Mouse (Mus musculus) midbrain, embryonic 12.5 days (tissue): ENCODE measurements around the gene Racgap1. TPM values are rescaled to one million over a fixed set of nuclear protein-coding genes. Genes with fewer than 3 reads are reported as not detected.
A peak's percentile ranks its signal among the peaks of the same experiment; 100 is the strongest.

Experiments
- ATAC-seq: fragments of 200-750 bp; cut with Nextera tagmentation; 2 replicates; pipeline ENCODE4 v1.8.0; 2017; ENCODE audit warnings: low read depth, moderate TSS enrichment, moderate library complexity; ENCODE audit not compliant: low FRiP score
- H3K27ac ChIP-seq: fragments of 300-500 bp; sonication (generic); replicated peaks from 2 replicates; pipeline ENCODE4 v1.5.1; 2016; ENCODE audit warnings: mild to moderate bottlenecking
- H3K27me3 ChIP-seq: fragments of 300-500 bp; sonication (generic); 2 replicates; pipeline ENCODE4 v1.6.1; 2016; ENCODE audit warnings: mild to moderate bottlenecking
- H3K36me3 ChIP-seq: fragments of 300-500 bp; sonication (generic); 2 replicates; pipeline ENCODE4 v1.6.1; 2016
- H3K4me1 ChIP-seq: fragments of 300-500 bp; sonication (generic); 2 replicates; pipeline ENCODE4 v1.6.1; 2016
- H3K4me2 ChIP-seq: fragments of 300-500 bp; sonication (generic); replicated peaks from 2 replicates; pipeline ENCODE4 v1.6.1; 2016; ENCODE audit warnings: mild to moderate bottlenecking, moderate library complexity
- H3K4me3 ChIP-seq: fragments of 300-500 bp; sonication (generic); 2 replicates; pipeline ENCODE4 v1.5.1; 2016; ENCODE audit warnings: mild to moderate bottlenecking
- H3K9ac ChIP-seq: fragments of 300-500 bp; sonication (generic); replicated peaks from 2 replicates; pipeline ENCODE4 v1.6.1; 2016; ENCODE audit warnings: mild to moderate bottlenecking, moderate library complexity
- H3K9me3 ChIP-seq: fragments of 300-500 bp; sonication (generic); 2 replicates; pipeline ENCODE4 v1.6.1; 2016; ENCODE audit warnings: mild to moderate bottlenecking
- WGBS: fragments of 180-500 bp; shearing (Covaris S2); methylation state at CpG from one replicate; pipeline ENCODE4 v1.1.7; 2016; 5-methylcytosine and 5-hydroxymethylcytosine counted together
- polyA plus RNA-seq: library from polyadenylated mRNA; unstranded; fragments of >200 nt; fragmentation: Nextera tagmentation; extraction: Ambion mirVana; gene quantifications from 2 replicates; pipeline ENCODE4 v1.2.1, GENCODE M21; 2016

Racgap1 gene
- polyA plus RNA-seq, 1 experiment from 2014 or later = 223 TPM

- peak overlapping the region; percentile 56 for H3K27ac ChIP-seq
- no peak overlapping the region for H3K9ac ChIP-seq
Measured at GRCm38 (mm10) chr15:99643832-99644231, 7.6 kb downstream of the Racgap1 start.

GRCm38 (mm10) chr15:99642622-99643021, 8.8 kb downstream of the Racgap1 start:
- Histone ChIP-seq H3K27ac (peak overlapping the region; percentile 46; the same call in 1 of the 2 replicates), H3K36me3 (peaks cover 24% of the 10 kb centered on the region), H3K4me1 (peaks cover 36% of the 10 kb centered on the region), H3K9me3 (no peaks in the 10 kb centered on the region), H3K4me3 (no peak overlapping the region), H3K4me2 (no peak overlapping the region), H3K27me3 (no peaks in the 10 kb centered on the region), H3K9ac (no peak overlapping the region)
- no peak for ATAC-seq
- WGBS = 72% methylated on average over 6 of the region's 6 CpGs

More at GRCm38 (mm10) chr15:99643832-99644231, 7.6 kb downstream of the Racgap1 start:
- ATAC-seq = no peak
- WGBS = 71% methylated on average over 10 of the region's 10 CpGs
- no peak overlapping the region for H3K4me2 ChIP-seq
- no peaks in the 10 kb centered on the region for H3K27me3 ChIP-seq
- no peaks in the 10 kb centered on the region for H3K9me3 ChIP-seq
- H3K4me3 ChIP-seq = no peak overlapping the region
- H3K4me1 ChIP-seq = peaks cover 47% of the 10 kb centered on the region
- peaks cover 17% of the 10 kb centered on the region for H3K36me3 ChIP-seq

DNA sequence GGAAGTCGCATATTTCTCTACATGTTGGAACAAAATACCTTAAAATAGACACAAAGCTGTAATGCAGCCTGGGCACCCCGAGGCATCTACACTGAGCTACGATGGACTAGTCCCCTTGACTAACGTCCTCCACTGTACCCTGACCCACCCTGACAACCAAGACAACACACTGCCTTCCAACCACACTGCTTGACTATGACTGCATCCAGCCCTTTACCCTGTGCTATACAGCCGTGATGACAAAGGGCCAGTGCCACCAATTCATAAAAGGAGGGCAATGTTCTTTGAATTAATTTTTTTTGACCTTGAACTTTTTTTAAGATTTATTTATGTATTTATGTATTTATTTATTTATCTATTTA, 13.4 kb downstream of the Racgap1 start:
- WGBS = 77% methylated on average over 5 of the region's 5 CpGs
- H3K36me3 ChIP-seq = peaks cover 65% of the 10 kb centered on the region

DNA sequence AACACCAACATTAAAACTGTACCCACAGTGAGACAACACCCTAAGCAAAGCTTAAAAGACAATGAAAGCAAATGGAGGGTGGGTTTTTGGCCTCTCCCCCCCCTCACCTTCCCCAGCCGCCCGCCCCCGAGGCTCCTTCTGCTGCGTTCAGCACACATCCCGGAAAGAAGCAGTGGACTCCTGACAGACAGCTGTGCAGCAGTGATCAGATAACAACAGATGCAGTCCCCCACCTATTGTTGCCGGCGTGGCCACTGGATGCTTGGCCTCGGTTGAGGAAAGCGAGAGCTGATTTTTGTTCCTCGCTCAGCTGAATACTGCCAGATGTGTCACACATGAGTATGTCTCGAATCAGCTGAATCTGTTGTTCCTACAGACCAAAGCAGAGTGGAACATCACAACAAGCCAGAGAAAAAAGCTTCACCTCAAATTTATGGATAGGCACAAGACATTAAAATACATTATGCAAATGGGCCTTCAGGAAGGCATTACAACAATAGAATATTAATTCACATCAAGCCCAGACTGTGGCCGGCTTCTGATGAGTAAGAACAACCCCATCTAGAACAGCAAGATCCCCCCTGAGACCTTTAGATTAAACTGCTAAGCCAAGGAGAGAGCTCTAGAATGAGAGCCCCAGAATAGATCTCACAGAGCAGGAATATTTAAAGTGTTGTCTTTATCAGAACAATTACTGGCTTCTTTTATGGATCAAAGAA, 13.9 kb downstream of the Racgap1 start:
- peak overlapping the region; percentile 84 for H3K27ac ChIP-seq
- H3K9ac ChIP-seq = no peak overlapping the region
- no peak overlapping the region for H3K4me3 ChIP-seq
- peaks cover 71% of the 10 kb centered on the region for H3K36me3 ChIP-seq
- peak overlapping the region; percentile 9; the same call in 1 of the 2 replicates for H3K4me2 ChIP-seq
- H3K27me3 ChIP-seq = no peaks in the 10 kb centered on the region
- peaks cover 4% of the 10 kb centered on the region; the same call in 1 of the 2 replicates for H3K4me1 ChIP-seq
- ATAC-seq = no peak
- no peaks in the 10 kb centered on the region for H3K9me3 ChIP-seq
- WGBS = 55% methylated on average over 12 of the region's 12 CpGs

More for the DNA sequence above, 13.4 kb downstream of the Racgap1 start:
- no peaks in the 10 kb centered on the region for H3K9me3 ChIP-seq
- H3K27ac ChIP-seq = peak overlapping the region; percentile 84
- H3K4me1 ChIP-seq = peaks cover 6% of the 10 kb centered on the region; the same call in 1 of the 2 replicates
- no peak overlapping the region for H3K9ac ChIP-seq
- no peak overlapping the region for H3K4me2 ChIP-seq
- ATAC-seq = peak; percentile 47; the same call in 1 of the 2 replicates
- H3K27me3 ChIP-seq = no peaks in the 10 kb centered on the region
- no peak overlapping the region for H3K4me3 ChIP-seq

DNA sequence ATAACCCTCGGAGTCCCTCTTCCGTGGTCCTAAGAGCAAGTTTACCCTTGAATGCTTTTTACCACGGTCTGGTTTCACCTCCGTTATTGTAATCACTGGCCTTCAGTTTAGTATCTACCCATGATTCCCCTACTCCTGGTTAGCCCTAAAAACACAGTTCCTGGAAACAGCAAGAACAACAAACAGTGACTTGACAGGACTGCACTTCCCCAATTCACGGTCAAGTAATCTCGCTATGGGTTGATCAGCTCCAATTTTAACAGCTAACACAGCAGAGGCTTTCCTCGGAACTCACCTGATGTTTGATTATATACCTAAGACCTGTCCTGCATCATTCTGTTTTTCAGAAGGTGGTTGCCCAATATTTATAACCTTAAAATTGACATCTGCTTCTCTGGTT, 16.8 kb downstream of the Racgap1 start:
- H3K36me3 ChIP-seq = peaks cover 90% of the 10 kb centered on the region
- WGBS = 94% methylated on average over 7 of the region's 7 CpGs
- no peak overlapping the region for H3K4me3 ChIP-seq

GRCm38 (mm10) chr15:99631618-99632017, 19.8 kb downstream of the Racgap1 start:
- Histone ChIP-seq H3K36me3 (peaks cover 92% of the 10 kb centered on the region), H3K4me2 (no peak overlapping the region), H3K4me3 (no peak overlapping the region), H3K27me3 (no peaks in the 10 kb centered on the region), H3K9me3 (peaks cover 4% of the 10 kb centered on the region; the same call in 1 of the 2 replicates), H3K4me1 (no peaks in the 10 kb centered on the region), H3K9ac (no peak overlapping the region), H3K27ac (no peak overlapping the region)
- ATAC-seq = no peak

More for the DNA sequence above, 16.8 kb downstream of the Racgap1 start:
- Histone ChIP-seq H3K9ac (no peak overlapping the region), H3K27ac (no peak overlapping the region), H3K4me2 (no peak overlapping the region), H3K9me3 (peaks cover 4% of the 10 kb centered on the region; the same call in 1 of the 2 replicates), H3K4me1 (0 out of 2 replicates have a peak, but pooled peaks cover 3% of the 10 kb centered on the region), H3K27me3 (no peaks in the 10 kb centered on the region)
- no peak for ATAC-seq

GRCm38 (mm10) chr15:99622063-99622462, 29.4 kb downstream of the Racgap1 start:
- WGBS = 94% methylated on average over 11 of the region's 11 CpGs
- Histone ChIP-seq H3K9me3 (no peaks in the 10 kb centered on the region), H3K4me3 (no peak overlapping the region), H3K27me3 (peaks cover under 1% of the 10 kb centered on the region; the same call in 1 of the 2 replicates), H3K4me2 (no peak overlapping the region), H3K9ac (no peak overlapping the region), H3K27ac (no peak overlapping the region), H3K36me3 (peaks cover 75% of the 10 kb centered on the region), H3K4me1 (no peaks in the 10 kb centered on the region)
- ATAC-seq = no peak

DNA sequence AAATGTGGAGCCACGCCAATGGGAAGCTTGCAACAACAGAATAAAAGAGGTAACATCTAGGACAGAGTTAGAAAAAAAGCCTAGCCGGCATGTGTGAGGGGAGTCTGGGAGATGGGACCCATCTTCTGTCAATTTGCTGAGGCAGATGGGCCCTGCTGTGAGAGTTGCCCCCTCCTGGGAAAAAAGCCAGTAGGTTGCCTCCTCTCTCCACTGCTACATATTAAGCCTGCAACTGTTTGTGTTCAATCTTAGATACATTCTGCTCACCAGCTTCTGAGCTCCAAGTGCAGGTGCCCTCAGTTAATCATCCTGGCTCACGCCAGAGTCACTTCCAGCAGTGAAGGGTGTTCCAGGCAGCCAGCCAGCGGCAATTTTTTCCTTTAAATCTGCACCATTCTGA, 31.6 kb downstream of the Racgap1 start:
- peaks cover 8% of the 10 kb centered on the region for H3K4me1 ChIP-seq
- H3K9ac ChIP-seq = no peak overlapping the region
- H3K9me3 ChIP-seq = no peaks in the 10 kb centered on the region
- H3K4me2 ChIP-seq = no peak overlapping the region
- WGBS = 85% methylated on average over 4 of the region's 4 CpGs
- peaks cover 53% of the 10 kb centered on the region for H3K36me3 ChIP-seq
- peaks cover 3% of the 10 kb centered on the region; the same call in 1 of the 2 replicates for H3K27me3 ChIP-seq
- 0 out of 2 replicates have a peak overlapping the region, but pooled peaks have one; percentile 30 for H3K27ac ChIP-seq
- no peak for ATAC-seq
- H3K4me3 ChIP-seq = no peak overlapping the region

GRCm38 (mm10) chr15:99618595-99618994, 32.9 kb downstream of the Racgap1 start:
- 92% methylated on average over 3 of the region's 3 CpGs for WGBS
- Histone ChIP-seq H3K9me3 (no peaks in the 10 kb centered on the region), H3K4me1 (peaks cover 14% of the 10 kb centered on the region), H3K27me3 (peaks cover 13% of the 10 kb centered on the region), H3K4me2 (no peak overlapping the region), H3K9ac (no peak overlapping the region), H3K36me3 (peaks cover 40% of the 10 kb centered on the region), H3K27ac (no peak overlapping the region), H3K4me3 (no peak overlapping the region)
- no peak for ATAC-seq

GRCm38 (mm10) chr15:99615246-99615645, 36.2 kb downstream of the Racgap1 start:
- no peak overlapping the region for H3K4me3 ChIP-seq
- ATAC-seq = no peak
- H3K36me3 ChIP-seq = peaks cover 9% of the 10 kb centered on the region; the same call in 1 of the 2 replicates
- peaks cover 16% of the 10 kb centered on the region for H3K27me3 ChIP-seq
- no peak overlapping the region for H3K4me2 ChIP-seq
- 38% methylated on average over 9 of the region's 9 CpGs for WGBS
- peaks cover 23% of the 10 kb centered on the region for H3K4me1 ChIP-seq
- H3K9ac ChIP-seq = no peak overlapping the region
- no peaks in the 10 kb centered on the region for H3K9me3 ChIP-seq
- no peak overlapping the region for H3K27ac ChIP-seq

- whole genome bisulfite sequencing = 3% methylated on average over 12 of the region's 12 CpGs
- no peak for ATAC-seq
- Histone ChIP-seq H3K9me3 (no peaks in the 10 kb centered on the region), H3K4me3 (no peak overlapping the region), H3K4me1 (peaks cover 23% of the 10 kb centered on the region), H3K4me2 (no peak overlapping the region; the same call in 1 of the 2 replicates), H3K36me3 (peaks cover 6% of the 10 kb centered on the region; the same call in 1 of the 2 replicates), H3K27ac (0 out of 2 replicates have a peak overlapping the region, but pooled peaks have one; percentile 0), H3K9ac (no peak overlapping the region), H3K27me3 (peaks cover 16% of the 10 kb centered on the region)
Measured at GRCm38 (mm10) chr15:99614753-99615152, 36.7 kb downstream of the Racgap1 start.

- peaks cover 16% of the 10 kb centered on the region for H3K27me3 ChIP-seq
- H3K4me2 ChIP-seq = no peak overlapping the region
- H3K9me3 ChIP-seq = no peaks in the 10 kb centered on the region
- H3K36me3 ChIP-seq = 0 out of 2 replicates have a peak, but pooled peaks cover 1% of the 10 kb centered on the region
- ATAC-seq = no peak
- no peak overlapping the region for H3K4me3 ChIP-seq
- 0 out of 2 replicates have a peak overlapping the region, but pooled peaks have one; percentile 0 for H3K27ac ChIP-seq
- H3K4me1 ChIP-seq = peaks cover 23% of the 10 kb centered on the region
- 77% methylated on average over 13 of the region's 13 CpGs for WGBS
- no peak overlapping the region for H3K9ac ChIP-seq
Measured at GRCm38 (mm10) chr15:99614273-99614672, 37.2 kb downstream of the Racgap1 start.
